Mouse (Mus musculus): ENCODE data around the gene Wfdc2. TPM values are rescaled to one million over a fixed set of nuclear protein-coding genes. Genes with fewer than 3 reads are reported as not detected.

Gene Wfdc2
- polyA plus RNA-seq, 1 experiment from 2014 or later, result 274 TPM

- Histone ChIP-seq H3K9me3 (ENCODE audit: control insufficient read depth, low read depth, low read length) (no peaks in the 10 kb centered on the region), H3K9ac (replicated peaks; ENCODE audit: low read depth, low read length) (no peak overlapping the region), H3K36me3 (ENCODE audit: control insufficient read depth, insufficient read depth, low read length) (no peaks in the 10 kb centered on the region), H3K4me3 (ENCODE audit: low read depth, low read length) (no peak overlapping the region), H3K27me3 (ENCODE audit: control insufficient read depth, insufficient read depth, low read length) (no peaks in the 10 kb centered on the region), H3K4me1 (ENCODE audit: control insufficient read depth, insufficient read depth, low read length) (peaks cover 11% of the 10 kb centered on the region), H3K27ac (ENCODE audit: low read length) (no peak overlapping the region), H3K4me2 (replicated peaks; ENCODE audit: low read depth, low read length) (no peak overlapping the region)
- ATAC-seq (ENCODE audit: insufficient number of reproducible peaks, insufficient read depth, low FRiP score, low read depth), result no peak
- WGBS, result 20% methylated on average over 3 of the region's 3 CpGs
Measured at GRCm38 (mm10) chr2:164520782-164521181, 41.4 kb upstream of the Wfdc2 start.

DNA sequence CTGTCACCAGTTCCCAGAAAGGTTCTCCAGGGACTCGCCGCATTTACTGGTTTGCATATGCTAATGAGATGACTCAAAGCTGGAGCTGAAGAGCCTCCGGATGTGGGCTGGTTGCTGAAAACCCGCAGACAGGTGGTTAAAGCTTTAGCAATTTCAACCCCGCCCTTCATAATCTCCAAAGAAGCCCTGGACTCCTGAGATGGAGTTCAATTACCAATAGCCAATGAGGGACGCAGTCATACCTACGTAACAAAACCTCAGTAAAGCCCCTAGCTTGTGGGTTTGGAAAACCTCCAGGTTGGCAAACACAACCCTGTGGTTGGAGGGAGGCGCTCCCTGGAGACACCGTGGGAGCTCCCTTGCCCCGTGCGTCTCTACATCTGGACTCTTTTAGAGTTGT, 40.4 kb upstream of the Wfdc2 start:
- Histone ChIP-seq H3K36me3 (ENCODE audit: control insufficient read depth, insufficient read depth, low read length) (no peaks in the 10 kb centered on the region), H3K4me1 (ENCODE audit: control insufficient read depth, insufficient read depth, low read length) (peaks cover 11% of the 10 kb centered on the region), H3K27ac (ENCODE audit: low read length) (no peak overlapping the region), H3K4me3 (ENCODE audit: low read depth, low read length) (no peak overlapping the region), H3K27me3 (ENCODE audit: control insufficient read depth, insufficient read depth, low read length) (no peaks in the 10 kb centered on the region), H3K9ac (replicated peaks; ENCODE audit: low read depth, low read length) (no peak overlapping the region), H3K9me3 (ENCODE audit: control insufficient read depth, low read depth, low read length) (no peaks in the 10 kb centered on the region), H3K4me2 (replicated peaks; ENCODE audit: low read depth, low read length) (no peak overlapping the region)
- no peak for ATAC-seq (ENCODE audit: insufficient number of reproducible peaks, insufficient read depth, low FRiP score, low read depth)
- 19% methylated on average over 11 of the region's 11 CpGs for WGBS

DNA sequence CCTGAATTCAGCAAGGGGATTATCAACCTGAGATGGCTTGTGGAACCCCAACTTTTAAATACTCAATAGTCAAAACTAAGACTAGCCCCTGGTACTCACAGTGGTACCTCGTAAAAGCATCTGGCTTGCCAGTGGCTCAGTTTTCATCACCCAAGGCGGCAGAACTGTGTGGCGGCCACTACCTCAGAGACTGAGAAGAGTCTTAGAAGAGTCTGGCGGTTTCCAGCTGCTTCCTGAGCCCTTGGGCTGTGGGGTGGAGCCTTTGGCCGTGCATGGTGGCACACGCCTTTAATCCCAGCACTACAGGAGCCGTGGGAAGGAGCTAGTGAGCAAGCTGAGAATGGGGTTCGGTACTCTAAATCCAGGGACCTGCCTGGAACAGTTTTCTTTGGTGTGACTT, 39.9 kb upstream of the Wfdc2 start:
- no peak overlapping the region for H3K4me3 ChIP-seq (ENCODE audit: low read depth, low read length)
- no peak overlapping the region for H3K27ac ChIP-seq (ENCODE audit: low read length)
- H3K27me3 ChIP-seq (ENCODE audit: control insufficient read depth, insufficient read depth, low read length), result no peaks in the 10 kb centered on the region
- H3K9ac ChIP-seq (replicated peaks; ENCODE audit: low read depth, low read length), result no peak overlapping the region
- H3K4me1 ChIP-seq (ENCODE audit: control insufficient read depth, insufficient read depth, low read length), result peaks cover 11% of the 10 kb centered on the region
- 26% methylated on average over 8 of the region's 8 CpGs for WGBS
- no peaks in the 10 kb centered on the region for H3K9me3 ChIP-seq (ENCODE audit: control insufficient read depth, low read depth, low read length)
- no peak overlapping the region for H3K4me2 ChIP-seq (replicated peaks; ENCODE audit: low read depth, low read length)
- no peak for ATAC-seq (ENCODE audit: insufficient number of reproducible peaks, insufficient read depth, low FRiP score, low read depth)
- H3K36me3 ChIP-seq (ENCODE audit: control insufficient read depth, insufficient read depth, low read length), result no peaks in the 10 kb centered on the region

DNA sequence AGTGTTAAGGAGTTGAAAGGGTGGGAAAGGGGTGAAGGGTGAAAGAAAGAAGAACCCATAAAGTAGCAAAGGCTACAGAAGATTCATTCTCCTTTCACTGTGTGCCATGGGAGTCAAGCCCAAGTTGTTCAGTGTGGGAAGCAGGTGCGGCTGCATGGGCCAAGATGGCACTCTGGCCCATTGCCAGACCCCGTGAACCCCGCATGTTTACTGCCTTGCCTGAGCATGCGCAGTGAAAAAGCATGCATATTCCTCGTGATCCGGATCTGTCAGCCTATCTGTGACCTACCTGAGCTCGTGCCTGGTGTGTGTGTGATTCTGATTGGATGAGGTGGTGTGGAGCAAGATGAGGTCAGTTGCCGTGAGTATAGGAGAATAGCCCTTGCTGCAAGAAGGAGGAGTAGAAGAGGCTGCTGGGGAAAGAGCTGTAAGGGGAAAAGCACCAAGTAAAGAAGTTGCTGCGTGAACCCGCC, 38.9 kb upstream of the Wfdc2 start:
- Histone ChIP-seq H3K9me3 (ENCODE audit: control insufficient read depth, low read depth, low read length) (no peaks in the 10 kb centered on the region), H3K36me3 (ENCODE audit: control insufficient read depth, insufficient read depth, low read length) (no peaks in the 10 kb centered on the region), H3K4me1 (ENCODE audit: control insufficient read depth, insufficient read depth, low read length) (peaks cover 10% of the 10 kb centered on the region), H3K4me3 (ENCODE audit: low read depth, low read length) (no peak overlapping the region), H3K9ac (replicated peaks; ENCODE audit: low read depth, low read length) (no peak overlapping the region), H3K27ac (ENCODE audit: low read length) (no peak overlapping the region), H3K27me3 (ENCODE audit: control insufficient read depth, insufficient read depth, low read length) (no peaks in the 10 kb centered on the region), H3K4me2 (replicated peaks; ENCODE audit: low read depth, low read length) (no peak overlapping the region)
- no peak for ATAC-seq (ENCODE audit: insufficient number of reproducible peaks, insufficient read depth, low FRiP score, low read depth)
- 82% methylated on average over 10 of the region's 10 CpGs for WGBS

DNA sequence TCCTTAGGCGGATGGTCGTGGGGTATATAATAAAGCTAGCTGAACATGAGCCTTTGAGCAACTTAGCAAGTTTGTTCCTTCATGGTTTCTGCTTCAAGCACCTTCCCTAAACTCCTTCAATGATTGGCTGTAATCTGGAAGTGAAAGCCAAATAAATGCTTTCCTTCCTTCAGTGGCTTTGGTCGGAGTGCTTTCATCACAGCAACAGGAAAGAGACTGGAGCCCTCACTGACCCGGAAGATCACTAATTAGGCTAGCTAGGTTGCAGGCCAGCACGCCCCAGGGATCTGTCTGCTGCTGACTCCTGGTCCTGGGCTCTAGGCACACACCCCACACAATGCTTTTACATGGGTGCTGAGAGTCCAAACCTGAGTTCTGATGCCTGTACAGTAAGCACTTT, 33.7 kb upstream of the Wfdc2 start:
- no peak for ATAC-seq (ENCODE audit: insufficient number of reproducible peaks, insufficient read depth, low FRiP score, low read depth)
- WGBS, result 69% methylated on average over 5 of the region's 5 CpGs

DNA sequence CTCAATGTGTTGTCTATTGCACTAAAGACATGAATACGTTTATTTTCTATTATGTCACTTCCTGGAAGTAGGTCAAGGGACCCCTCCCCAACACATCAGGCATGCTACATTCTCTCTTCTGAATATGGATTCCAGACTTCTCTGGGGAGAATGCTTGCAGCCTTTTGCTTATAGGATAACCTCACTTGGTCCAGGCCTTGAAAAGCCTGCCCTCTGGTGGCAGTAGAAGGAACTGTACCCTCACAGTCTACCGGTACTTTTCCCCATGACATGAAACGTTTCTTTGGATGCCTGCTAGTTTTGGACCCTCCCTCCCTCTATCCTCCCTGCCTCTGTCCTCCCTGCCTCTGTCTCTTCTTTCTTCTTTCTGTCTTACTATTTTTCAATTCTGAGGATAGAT, 31.0 kb upstream of the Wfdc2 start:
- no peak overlapping the region for H3K4me2 ChIP-seq (replicated peaks; ENCODE audit: low read depth, low read length)
- no peaks in the 10 kb centered on the region for H3K4me1 ChIP-seq (ENCODE audit: control insufficient read depth, insufficient read depth, low read length)
- H3K27ac ChIP-seq (ENCODE audit: low read length), result no peak overlapping the region
- H3K36me3 ChIP-seq (ENCODE audit: control insufficient read depth, insufficient read depth, low read length), result no peaks in the 10 kb centered on the region
- no peaks in the 10 kb centered on the region for H3K9me3 ChIP-seq (ENCODE audit: control insufficient read depth, low read depth, low read length)
- ATAC-seq (ENCODE audit: insufficient number of reproducible peaks, insufficient read depth, low FRiP score, low read depth), result no peak
- no peak overlapping the region for H3K4me3 ChIP-seq (ENCODE audit: low read depth, low read length)
- WGBS, result 2% methylated on average over 3 of the region's 3 CpGs
- H3K9ac ChIP-seq (replicated peaks; ENCODE audit: low read depth, low read length), result no peak overlapping the region
- no peaks in the 10 kb centered on the region for H3K27me3 ChIP-seq (ENCODE audit: control insufficient read depth, insufficient read depth, low read length)

More for the DNA sequence above, 33.7 kb upstream of the Wfdc2 start:
- Histone ChIP-seq H3K4me2 (replicated peaks; ENCODE audit: low read depth, low read length) (no peak overlapping the region), H3K27me3 (ENCODE audit: control insufficient read depth, insufficient read depth, low read length) (no peaks in the 10 kb centered on the region), H3K9ac (replicated peaks; ENCODE audit: low read depth, low read length) (no peak overlapping the region), H3K4me1 (ENCODE audit: control insufficient read depth, insufficient read depth, low read length) (no peaks in the 10 kb centered on the region), H3K27ac (ENCODE audit: low read length) (no peak overlapping the region), H3K4me3 (ENCODE audit: low read depth, low read length) (no peak overlapping the region), H3K36me3 (ENCODE audit: control insufficient read depth, insufficient read depth, low read length) (no peaks in the 10 kb centered on the region), H3K9me3 (ENCODE audit: control insufficient read depth, low read depth, low read length) (no peaks in the 10 kb centered on the region)

GRCm38 (mm10) chr2:164534315-164534714, 27.9 kb upstream of the Wfdc2 start:
- Histone ChIP-seq H3K9ac (replicated peaks; ENCODE audit: low read depth, low read length) (no peak overlapping the region), H3K27ac (ENCODE audit: low read length) (no peak overlapping the region), H3K4me2 (replicated peaks; ENCODE audit: low read depth, low read length) (no peak overlapping the region), H3K27me3 (ENCODE audit: control insufficient read depth, insufficient read depth, low read length) (no peaks in the 10 kb centered on the region), H3K4me1 (ENCODE audit: control insufficient read depth, insufficient read depth, low read length) (no peaks in the 10 kb centered on the region), H3K9me3 (ENCODE audit: control insufficient read depth, low read depth, low read length) (no peaks in the 10 kb centered on the region), H3K4me3 (ENCODE audit: low read depth, low read length) (no peak overlapping the region), H3K36me3 (ENCODE audit: control insufficient read depth, insufficient read depth, low read length) (no peaks in the 10 kb centered on the region)
- ATAC-seq (ENCODE audit: insufficient number of reproducible peaks, insufficient read depth, low FRiP score, low read depth), result no peak
- WGBS, result 70% methylated on average over 10 of the region's 10 CpGs

GRCm38 (mm10) chr2:164537003-164537402, 25.2 kb upstream of the Wfdc2 start:
- no peak for ATAC-seq (ENCODE audit: insufficient number of reproducible peaks, insufficient read depth, low FRiP score, low read depth)
- Histone ChIP-seq H3K9ac (replicated peaks; ENCODE audit: low read depth, low read length) (no peak overlapping the region), H3K27me3 (ENCODE audit: control insufficient read depth, insufficient read depth, low read length) (no peaks in the 10 kb centered on the region), H3K9me3 (ENCODE audit: control insufficient read depth, low read depth, low read length) (no peaks in the 10 kb centered on the region), H3K4me3 (ENCODE audit: low read depth, low read length) (no peak overlapping the region), H3K27ac (ENCODE audit: low read length) (no peak overlapping the region), H3K36me3 (ENCODE audit: control insufficient read depth, insufficient read depth, low read length) (no peaks in the 10 kb centered on the region), H3K4me2 (replicated peaks; ENCODE audit: low read depth, low read length) (no peak overlapping the region), H3K4me1 (ENCODE audit: control insufficient read depth, insufficient read depth, low read length) (0 out of 2 replicates have a peak, but pooled peaks cover 7% of the 10 kb centered on the region)
- WGBS, result 63% methylated on average over 4 of the region's 4 CpGs

DNA sequence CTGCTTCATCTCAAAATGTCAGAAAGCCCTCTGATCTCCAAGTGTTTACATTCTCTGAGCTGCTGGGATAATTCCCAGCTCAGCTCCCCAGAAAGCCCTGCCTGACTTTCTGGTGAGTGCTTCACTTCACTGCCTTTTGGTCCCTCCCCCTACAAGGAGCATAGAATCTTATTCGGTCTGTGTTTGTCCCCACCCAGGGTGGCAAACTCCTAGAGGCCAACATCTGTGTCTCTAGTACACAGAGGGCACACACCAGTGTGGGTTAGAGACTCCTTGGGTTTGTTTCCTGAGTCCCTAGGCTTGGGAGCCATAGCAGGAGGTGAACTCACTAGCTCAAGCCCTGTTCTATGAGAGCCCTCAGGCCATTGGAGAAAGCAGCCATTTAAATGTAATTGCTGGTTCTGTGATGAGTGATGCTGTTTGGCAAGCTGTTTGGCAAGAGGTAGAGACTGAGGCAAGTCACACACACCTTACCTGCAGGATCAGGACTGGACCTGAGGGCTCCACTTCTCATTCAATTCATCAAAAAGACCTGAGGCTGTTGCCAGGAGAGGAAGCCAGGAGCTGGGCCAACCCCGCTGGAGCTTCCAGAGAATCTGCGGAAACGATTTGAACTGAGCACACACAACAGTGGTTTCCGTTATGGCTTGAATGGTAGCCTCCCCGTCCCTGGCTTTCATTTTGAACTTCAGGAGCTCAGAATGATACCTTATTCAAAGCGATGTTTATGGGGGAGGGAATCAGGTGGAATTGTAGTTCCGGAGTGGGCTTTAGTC, 21.4 kb upstream of the Wfdc2 start:
- Histone ChIP-seq H3K27ac (ENCODE audit: low read length) (peak overlapping the region; percentile 66), H3K9ac (replicated peaks; ENCODE audit: low read depth, low read length) (no peak overlapping the region), H3K4me1 (ENCODE audit: control insufficient read depth, insufficient read depth, low read length) (peaks cover 14% of the 10 kb centered on the region; the same call in 1 of the 2 replicates), H3K27me3 (ENCODE audit: control insufficient read depth, insufficient read depth, low read length) (no peaks in the 10 kb centered on the region), H3K4me3 (ENCODE audit: low read depth, low read length) (no peak overlapping the region), H3K36me3 (ENCODE audit: control insufficient read depth, insufficient read depth, low read length) (no peaks in the 10 kb centered on the region), H3K9me3 (ENCODE audit: control insufficient read depth, low read depth, low read length) (no peaks in the 10 kb centered on the region), H3K4me2 (replicated peaks; ENCODE audit: low read depth, low read length) (no peak overlapping the region)
- WGBS, result 29% methylated on average over 8 of the region's 8 CpGs
- ATAC-seq (ENCODE audit: insufficient number of reproducible peaks, insufficient read depth, low FRiP score, low read depth), result peak; percentile 59
